In the genomic region with DNA sequence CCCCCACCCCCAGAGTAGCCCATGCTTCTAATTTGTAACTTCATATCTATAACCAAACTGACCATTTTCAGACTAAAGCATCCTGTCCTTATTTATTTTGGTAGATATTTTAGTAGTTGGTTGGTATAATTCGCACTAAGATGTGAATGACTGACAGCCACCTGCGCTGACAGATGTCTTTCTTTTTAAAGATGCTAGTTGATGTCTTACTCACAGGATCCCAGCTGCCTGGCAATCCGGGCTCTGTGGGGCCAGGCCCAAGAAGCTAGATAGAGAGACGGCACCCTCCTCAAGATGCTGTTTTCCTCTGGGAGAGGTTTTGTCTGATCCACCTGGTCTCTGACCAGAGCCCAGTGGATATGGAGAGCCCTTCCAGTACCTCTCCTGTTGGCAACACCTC, we compare ENCODE assay signal across 15 mouse cellular contexts. TPM values are rescaled to one million over a fixed set of nuclear protein-coding genes. Genes with fewer than 3 reads are reported as not detected.
"Had no signal": no experiment of that assay in that cellular context is flagged by ENCODE, and none has a peak within 500 bp of the region (broad histone marks: within the 10 kb centered on the region; RNA-seq: fewer than 3 reads in every experiment).

No protein-coding gene starts in this region.

- ATAC-seq: intestine, postnatal 0 days; midbrain, embryonic 16.5 days had no signal

- H3K27me3 ChIP-seq: kidney, embryonic 15.5 days; liver, embryonic 13.5 days; midbrain, embryonic 12.5 days; neural tube, embryonic 13.5 days; stomach, embryonic 15.5 days had no signal

- H3K4me1 ChIP-seq: liver, embryonic 13.5 days; midbrain, embryonic 12.5 days; stomach, embryonic 15.5 days had no signal

- H3K27ac ChIP-seq: left cerebral cortex, adult 2 months; liver, embryonic 13.5 days; midbrain, embryonic 12.5 days; neural tube, embryonic 13.5 days; stomach, embryonic 15.5 days had no signal

- H3K36me3 ChIP-seq: kidney, embryonic 15.5 days; liver, embryonic 13.5 days; midbrain, embryonic 12.5 days; neural tube, embryonic 13.5 days; stomach, embryonic 15.5 days had no signal

- H3K9ac ChIP-seq: kidney, embryonic 15.5 days; liver, embryonic 13.5 days; midbrain, embryonic 12.5 days; neural tube, embryonic 13.5 days; stomach, embryonic 15.5 days had no signal

- H3K9me3 ChIP-seq: kidney, embryonic 15.5 days; liver, embryonic 13.5 days; midbrain, embryonic 12.5 days; neural tube, embryonic 13.5 days; stomach, embryonic 15.5 days had no signal

- DNase-seq: lung, adult 2 months; right cerebral cortex, postnatal 25 days had no signal

- H3K4me2 ChIP-seq: kidney, embryonic 15.5 days; liver, embryonic 13.5 days; midbrain, embryonic 12.5 days; neural tube, embryonic 13.5 days; stomach, embryonic 15.5 days had no signal

- H3K4me3 ChIP-seq: kidney, embryonic 15.5 days; left cerebral cortex, adult 2 months; liver, embryonic 13.5 days; midbrain, embryonic 12.5 days; myocyte; neural tube, embryonic 13.5 days; stomach, embryonic 15.5 days had no signal

RNA-seq across cellular contexts. Expression of a gene that starts 11.7 kb away (rescaled TPM):
- total RNA-seq: liver, adult 2 months; megakaryocyte progenitor cell, adult 5-6 weeks; megakaryocyte-erythroid progenitor cell, adult 5-6 weeks; monocyte, adult 5-6 weeks had no signal
- polyA plus RNA-seq: liver, adult 2 months; myocyte had no signal
